Mouse (Mus musculus) heart, postnatal 0 days (tissue): Measurements from ENCODE around the gene Sept9. TPM values are rescaled to one million over a fixed set of nuclear protein-coding genes. Genes with fewer than 3 reads are reported as not detected.

Source experiments
- ATAC-seq: fragments of 200-750 bp; cut with Nextera tagmentation; 2 replicates; pipeline ENCODE4 v1.8.0; 2017; ENCODE audit warnings: low read depth, moderate number of reproducible peaks, moderate library complexity; ENCODE audit not compliant: insufficient read depth
- DNase-seq: peaks from one replicate; pipeline ENCODE4 v3.0.0-alpha.2; 2016; ENCODE audit warnings: low spot score
- H3K27ac ChIP-seq: fragments of 300-500 bp; sonication (generic); 2 replicates; pipeline ENCODE4 v1.5.1; 2014; ENCODE audit warnings: low read depth, mild to moderate bottlenecking
- H3K27me3 ChIP-seq: fragments of 300-500 bp; sonication (generic); 2 replicates; pipeline ENCODE4 v1.6.1; 2014; ENCODE audit warnings: low read length, mixed read lengths; ENCODE audit not compliant: control insufficient read depth, insufficient read depth
- H3K36me3 ChIP-seq: fragments of 300-500 bp; sonication (generic); replicated peaks from 2 replicates; pipeline ENCODE4 v1.6.1; 2014; ENCODE audit warnings: low read length, mixed read lengths; ENCODE audit not compliant: control insufficient read depth, insufficient read depth
- H3K4me1 ChIP-seq: fragments of 300-500 bp; sonication (generic); 2 replicates; pipeline ENCODE4 v1.6.1; 2014; ENCODE audit warnings: antibody characterized with exemption; ENCODE audit not compliant: control insufficient read depth, insufficient read depth
- H3K4me2 ChIP-seq: fragments of 300-500 bp; sonication (generic); 2 replicates; pipeline ENCODE4 v1.6.1; 2014; ENCODE audit warnings: low read depth, mild to moderate bottlenecking, low read length, moderate library complexity
- H3K4me3 ChIP-seq: fragments of 300-500 bp; sonication (generic); 2 replicates; pipeline ENCODE4 v1.5.1; 2014; ENCODE audit warnings: low read depth, low read length
- H3K9ac ChIP-seq: fragments of 300-500 bp; sonication (generic); replicated peaks from 2 replicates; pipeline ENCODE4 v1.6.1; 2014; ENCODE audit warnings: low read depth, low read length, mixed read lengths
- H3K9me3 ChIP-seq: fragments of 300-500 bp; sonication (generic); replicated peaks from 2 replicates; pipeline ENCODE4 v1.6.1; 2016; ENCODE audit warnings: low read length; ENCODE audit not compliant: control insufficient read depth
- CTCF ChIP-seq: IDR thresholded peaks from 2 replicates; pipeline ENCODE4 v1.5.1; 2016; ENCODE audit warnings: antibody characterized with exemption, control low read depth, low read depth
- EP300 ChIP-seq: IDR thresholded peaks from 2 replicates; pipeline ENCODE4 v1.6.1; 2016; ENCODE audit warnings: antibody characterized with exemption, low read depth
- WGBS: fragments of 180-500 bp; shearing (Covaris S2); extraction: QIAGEN DNeasy Blood & Tissue Kit; methylation state at CpG from one replicate; pipeline ENCODE4 v1.1.7; 2014; 5-methylcytosine and 5-hydroxymethylcytosine counted together
- polyA plus RNA-seq: library from polyadenylated mRNA; unstranded; fragments of >200 nt; fragmentation: Nextera tagmentation; extraction: Ambion mirVana; gene quantifications from 2 replicates; pipeline ENCODE4 v1.2.1, GENCODE M21; 2015
- total RNA-seq: library from RNA; depleted of rRNA; stranded (reverse); fragments of >200 nt; gene quantifications from 2 replicates; pipeline ENCODE4 v1.2.3, GENCODE M21; 2014; ENCODE audit warnings: low replicate concordance

The Sept9 gene
- total and polyA plus RNA-seq, 2 experiments from 2014 or later = 31.6 to 64.2 TPM

- ATAC-seq (no peak), DNase-seq (no peak)
- H3K36me3 ChIP-seq = no peaks in the 10 kb centered on the region
- no peak overlapping the region for H3K4me3 ChIP-seq
- no peak overlapping the region for H3K4me2 ChIP-seq
- no peak overlapping the region for H3K27ac ChIP-seq
- peaks cover 7% of the 10 kb centered on the region for H3K4me1 ChIP-seq
- WGBS = 87% methylated on average over 13 of the region's 13 CpGs
- H3K9ac ChIP-seq = no peak overlapping the region
- H3K9me3 ChIP-seq = no peaks in the 10 kb centered on the region
- no peak for TF ChIP-seq EP300
- no peak for TF ChIP-seq CTCF
- no peaks in the 10 kb centered on the region for H3K27me3 ChIP-seq
These were observed 53.4 kb downstream of the Sept9 start for GRCm38 (mm10) chr11:117252846-117253245.

DNA sequence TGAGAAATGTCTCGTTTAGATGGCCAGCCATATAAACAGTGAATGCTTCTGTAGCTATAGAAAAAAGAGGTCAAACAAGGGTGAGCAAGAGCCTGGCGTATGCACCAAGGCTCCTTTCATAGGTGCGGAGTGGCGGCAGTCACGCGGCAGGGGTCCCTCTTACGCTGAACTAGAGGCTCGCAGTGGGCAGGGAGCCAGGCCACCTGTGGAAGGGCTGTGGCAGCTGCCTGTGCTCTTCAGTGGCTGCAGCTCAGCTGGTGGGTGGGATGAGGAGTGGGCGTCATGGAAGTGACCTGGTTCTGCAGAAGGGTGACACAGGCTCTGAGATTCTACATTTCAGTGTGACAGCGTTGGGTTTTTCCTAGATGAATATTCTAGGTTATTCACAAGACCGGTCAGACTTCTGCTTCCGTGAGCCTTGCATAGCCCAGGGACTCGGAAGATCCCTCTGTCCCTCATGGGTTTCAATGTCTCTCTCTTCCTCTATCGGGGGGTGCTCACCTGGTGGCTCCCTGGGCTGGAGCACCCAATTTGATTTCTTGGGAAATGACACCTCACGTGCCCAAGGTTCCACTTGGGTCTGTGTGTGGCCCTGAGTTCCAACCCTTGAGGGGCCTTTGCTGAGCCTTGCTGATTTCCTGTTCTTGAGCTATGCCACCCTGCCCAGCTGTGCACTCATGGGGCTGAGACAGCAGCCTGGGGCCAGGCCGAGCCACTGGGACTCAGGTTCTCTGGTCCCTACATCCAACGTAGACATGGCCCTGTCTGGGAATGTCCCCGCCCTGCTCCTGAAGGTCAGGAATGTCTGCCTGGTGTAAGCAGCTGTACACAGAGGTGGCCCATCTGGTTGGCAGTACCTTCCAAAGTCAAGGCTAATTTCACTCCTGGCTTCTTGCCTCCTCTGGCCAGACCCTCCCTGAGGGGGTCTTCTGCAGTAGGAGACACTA is 55.0 kb downstream of the Sept9 start:
- WGBS = 63% methylated on average over 18 of the region's 18 CpGs
- no peak for DNase-seq
- no peak overlapping the region for H3K4me2 ChIP-seq
- TF ChIP-seq CTCF (no peak), EP300 (no peak)
- H3K36me3 ChIP-seq = no peaks in the 10 kb centered on the region
- no peak for ATAC-seq
- no peaks in the 10 kb centered on the region for H3K27me3 ChIP-seq
- H3K9me3 ChIP-seq = no peaks in the 10 kb centered on the region
- H3K27ac ChIP-seq = no peak overlapping the region
- H3K9ac ChIP-seq = no peak overlapping the region
- peaks cover 2% of the 10 kb centered on the region for H3K4me1 ChIP-seq
- no peak overlapping the region for H3K4me3 ChIP-seq

GRCm38 (mm10) chr11:117255108-117255489 is 55.6 kb downstream of the Sept9 start:
- TF ChIP-seq CTCF (no peak), EP300 (no peak)
- DNase-seq = no peak
- ATAC-seq = no peak
- H3K9me3 ChIP-seq = no peaks in the 10 kb centered on the region
- no peaks in the 10 kb centered on the region for H3K36me3 ChIP-seq
- H3K4me1 ChIP-seq = no peaks in the 10 kb centered on the region
- H3K4me2 ChIP-seq = no peak overlapping the region
- H3K9ac ChIP-seq = no peak overlapping the region
- 88% methylated on average over 3 of the region's 3 CpGs for WGBS
- H3K27ac ChIP-seq = no peak overlapping the region
- H3K27me3 ChIP-seq = no peaks in the 10 kb centered on the region
- H3K4me3 ChIP-seq = no peak overlapping the region

DNA sequence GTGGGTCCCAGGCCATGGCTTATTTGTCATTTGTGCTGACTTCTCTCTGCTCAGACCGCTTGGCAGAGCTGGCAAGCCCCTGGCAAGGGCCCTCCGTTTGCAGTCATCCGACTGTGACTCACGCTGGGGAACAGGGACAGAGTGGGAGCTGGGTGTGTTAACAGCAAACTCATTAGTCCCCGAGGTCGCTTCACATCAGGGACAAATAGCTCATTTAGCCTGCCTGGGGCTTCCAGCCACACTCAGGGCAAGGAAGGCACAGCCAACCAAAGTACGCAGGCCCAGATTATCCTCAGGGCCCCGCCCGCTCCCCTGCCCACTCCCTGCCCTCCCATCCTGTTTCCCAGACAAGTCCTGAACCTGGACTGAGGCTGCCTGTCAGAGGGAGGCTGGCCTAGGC is 56.6 kb downstream of the Sept9 start:
- no peaks in the 10 kb centered on the region for H3K36me3 ChIP-seq
- DNase-seq (no peak), ATAC-seq (0 out of 2 replicates have a peak, but pooled peaks have one; percentile 34)
- H3K9me3 ChIP-seq = no peaks in the 10 kb centered on the region
- H3K9ac ChIP-seq = no peak overlapping the region
- 0 out of 2 replicates have a peak overlapping the region, but pooled peaks have one; percentile 7 for H3K27ac ChIP-seq
- H3K4me1 ChIP-seq = no peaks in the 10 kb centered on the region
- no peak overlapping the region for H3K4me3 ChIP-seq
- TF ChIP-seq EP300 = no peak
- no peak for TF ChIP-seq CTCF
- no peak overlapping the region for H3K4me2 ChIP-seq
- WGBS = 69% methylated on average over 9 of the region's 9 CpGs
- H3K27me3 ChIP-seq = no peaks in the 10 kb centered on the region

GRCm38 (mm10) chr11:117256840-117257239 is 57.4 kb downstream of the Sept9 start:
- Histone ChIP-seq H3K27ac (no peak overlapping the region), H3K9me3 (no peaks in the 10 kb centered on the region), H3K9ac (no peak overlapping the region), H3K4me1 (no peaks in the 10 kb centered on the region), H3K4me2 (no peak overlapping the region), H3K36me3 (no peaks in the 10 kb centered on the region), H3K27me3 (no peaks in the 10 kb centered on the region), H3K4me3 (no peak overlapping the region)
- ATAC-seq = no peak
- TF ChIP-seq CTCF (no peak), EP300 (no peak)
- no peak for DNase-seq
- WGBS = 90% methylated on average over 6 of the region's 6 CpGs
